Mouse (Mus musculus) liver, embryonic 18 days (tissue): ENCODE results near the gene Rras. TPM values are rescaled to one million over a fixed set of nuclear protein-coding genes. Genes with fewer than 3 reads are reported as not detected.

Source experiments
- polyA plus RNA-seq: library from polyadenylated mRNA; depleted of rRNA; stranded (reverse); fragments of >200 nt; gene quantifications from 2 replicates; pipeline ENCODE4 v1.2.3, GENCODE M21; 2012; rRNA removed

Gene Rras
- 41.8 and 53.8 TPM in 2 replicates for polyA plus RNA-seq

GRCm38 (mm10) chr7:45017242-45018061 is at the start of gene Rras:
Gene Rras (plus strand): TSS chr7:45017961.

GRCm38 (mm10) chr7:44974383-44975116 is 43.2 kb upstream of the Rras start, which contains the start of gene Cpt1c:
Gene Cpt1c (minus strand): TSS chr7:44974851.

DNA sequence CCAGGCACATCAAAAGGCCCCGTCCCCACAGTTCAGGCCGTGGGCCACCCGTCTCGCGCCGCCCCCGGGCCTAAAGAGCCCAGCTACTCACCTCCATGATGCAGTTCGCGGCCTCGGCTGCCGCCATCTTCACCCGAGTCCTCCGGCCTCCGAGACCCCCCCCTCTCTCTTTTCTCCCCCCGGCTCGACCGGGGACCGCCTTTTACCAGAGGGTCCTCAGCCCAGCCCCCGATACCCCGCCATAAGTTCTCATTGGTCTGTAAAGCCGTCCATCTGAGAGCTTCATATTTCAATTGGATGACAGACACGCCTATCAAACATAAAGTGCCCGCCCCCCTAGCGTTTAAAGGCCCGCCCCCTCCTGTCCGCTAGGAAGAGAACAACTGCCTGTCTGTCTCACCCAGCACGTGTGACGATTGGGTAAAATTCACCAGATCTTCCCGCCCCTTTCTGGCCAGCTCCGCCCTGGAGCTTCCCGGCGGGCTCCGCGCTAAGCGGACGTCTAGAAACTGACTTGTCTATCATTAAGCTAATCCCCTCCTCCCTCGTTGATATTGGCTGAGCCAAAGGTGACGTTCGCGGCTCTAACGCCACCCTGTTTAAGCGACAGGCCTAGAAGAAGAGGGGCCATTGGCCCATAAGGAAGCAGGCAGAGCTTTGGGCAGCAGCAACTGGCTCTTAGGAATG is 31.4 kb upstream of the Rras start, which contains the start of gene Prmt1:
Gene Prmt1 (minus strand): TSS at position 377 of the 687 bp plus-strand sequence.

DNA sequence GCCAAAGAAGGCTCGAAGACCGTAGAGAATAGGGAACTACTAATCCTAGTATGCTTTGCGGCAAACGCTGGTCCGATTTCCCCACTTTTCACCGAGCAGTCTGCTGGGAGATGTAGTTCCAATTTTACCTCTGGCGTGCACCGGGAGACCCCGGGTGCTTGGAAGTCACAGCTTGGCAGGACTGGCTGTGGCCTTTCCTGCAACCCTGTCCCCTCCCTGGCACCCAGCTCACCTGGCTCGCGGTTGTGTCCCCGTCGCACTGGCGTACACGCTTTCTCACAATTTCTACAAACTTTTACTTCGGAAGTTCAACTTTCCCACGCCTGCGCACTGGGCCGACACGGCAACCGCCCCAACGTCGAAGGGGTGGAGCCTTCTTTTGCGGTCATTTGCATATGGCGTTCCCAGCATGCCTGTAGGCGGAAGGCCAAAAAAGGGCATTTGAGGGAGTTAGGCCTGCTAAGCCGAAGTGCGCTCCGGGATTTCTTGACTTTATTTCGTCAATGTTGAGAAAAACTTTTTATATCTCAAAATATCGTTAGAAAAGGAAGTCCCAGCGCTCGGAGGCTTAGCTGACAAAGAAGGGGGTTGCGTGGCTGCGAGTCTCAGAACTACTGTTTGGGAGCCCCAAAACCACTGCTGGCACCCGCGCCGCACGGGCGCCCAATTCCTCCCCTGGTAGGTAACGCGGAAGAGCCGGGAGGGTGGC is 20.4 kb upstream of the Rras start, which contains the start of gene Irf3:
Gene Irf3 (plus strand): TSS at position 418 of the 709 bp plus-strand sequence.

GRCm38 (mm10) chr7:44998501-44998955 is 19.2 kb upstream of the Rras start, which contains the start of gene Bcl2l12:
Gene Bcl2l12 (minus strand): TSS chr7:44998712.

GRCm38 (mm10) chr7:45015957-45016612 is 1.7 kb upstream of the Rras start, which contains the start of gene Scaf1:
Gene Scaf1 (minus strand): TSS chr7:45016363.

DNA sequence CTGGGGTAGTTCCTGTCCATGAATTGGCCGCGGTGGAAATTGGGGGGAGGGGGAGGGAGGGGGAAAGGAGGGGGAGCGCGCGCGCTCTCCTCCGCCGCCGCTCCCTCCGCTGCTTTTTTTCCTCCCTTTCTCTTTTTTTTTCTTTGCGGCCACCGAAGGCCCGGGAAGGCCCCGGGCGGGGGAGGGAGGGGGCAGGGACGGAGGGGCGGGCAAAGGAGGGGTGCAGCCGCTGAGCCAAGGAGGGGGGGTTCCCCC is 35.0 kb downstream of the Rras start, which contains the start of gene Prr12:
Gene Prr12 (minus strand): TSS at position 20 of the 255 bp plus-strand sequence.

GRCm38 (mm10) chr7:45062239-45062835 is 44.6 kb downstream of the Rras start, which contains the start of the genes Nosip and Prrg2:
Gene Nosip (plus strand): TSS chr7:45062429.
Gene Prrg2 (minus strand): TSS chr7:45062677.

Other genes starting within 250 kb of the Rras start
- gene Nup62, start 201.9 kb upstream of the Rras start, polyA plus RNA-seq: 20.2 and 22.4 TPM in 2 replicates
- gene Il4i1, start 201.6 kb upstream of the Rras start, polyA plus RNA-seq: 0.38 TPM in 2 replicates
- 247 and 266 TPM in 2 replicates for gene Atf5, start 201.3 kb upstream of the Rras start, polyA plus RNA-seq
- 35.6 and 37.3 TPM in 2 replicates for gene Akt1s1, start 169.0 kb upstream of the Rras start, polyA plus RNA-seq
- 21.1 and 23.3 TPM in 2 replicates for gene Tbc1d17, start 168.9 kb upstream of the Rras start, polyA plus RNA-seq
- 18.0 and 24.6 TPM in 2 replicates for gene Pnkp, start 160.8 kb upstream of the Rras start, polyA plus RNA-seq
- 48.6 and 56.2 TPM in 2 replicates for gene Ptov1, start 148.2 kb upstream of the Rras start, polyA plus RNA-seq
- gene Med25, start 125.2 kb upstream of the Rras start, polyA plus RNA-seq: 26.0 and 30.9 TPM in 2 replicates
- gene Fuz, start 121.9 kb upstream of the Rras start, polyA plus RNA-seq: 6.4 and 7.8 TPM in 2 replicates
- 33.1 and 39.3 TPM in 2 replicates for gene Ap2a1, start 88.5 kb upstream of the Rras start, polyA plus RNA-seq
- 0.02 TPM in 1 of 2 replicates, not detected in the other for gene Tsks, start 74.8 kb upstream of the Rras start, polyA plus RNA-seq
- 2.3 and 2.6 TPM in 2 replicates for gene Cpt1c, start 43.1 kb upstream of the Rras start, polyA plus RNA-seq
- 105 and 112 TPM in 2 replicates for gene Prmt1, start 31.4 kb upstream of the Rras start, polyA plus RNA-seq
- 50.0 and 54.3 TPM in 2 replicates for gene Irf3, start 20.3 kb upstream of the Rras start, polyA plus RNA-seq
- gene Bcl2l12, start 19.2 kb upstream of the Rras start, polyA plus RNA-seq: 9.0 and 9.5 TPM in 2 replicates
- 13.5 and 17.4 TPM in 2 replicates for gene Scaf1, start 1.6 kb upstream of the Rras start, polyA plus RNA-seq
- 1.1 and 1.7 TPM in 2 replicates for gene Prr12, start 34.9 kb downstream of the Rras start, polyA plus RNA-seq
- 24.0 and 24.4 TPM in 2 replicates for gene Nosip, start 44.5 kb downstream of the Rras start, polyA plus RNA-seq
- 17.7 and 19.5 TPM in 2 replicates for gene Prrg2, start 44.7 kb downstream of the Rras start, polyA plus RNA-seq
- 18.6 and 20.0 TPM in 2 replicates for gene Rcn3, start 74.3 kb downstream of the Rras start, polyA plus RNA-seq
- gene Fcgrt, start 85.9 kb downstream of the Rras start, polyA plus RNA-seq: 64.9 and 71.1 TPM in 2 replicates
- 256 and 267 TPM in 2 replicates for gene Rps11, start 106.5 kb downstream of the Rras start, polyA plus RNA-seq
- 1,073 and 1,547 TPM in 2 replicates for gene Rpl13a, start 110.8 kb downstream of the Rras start, polyA plus RNA-seq
- gene Gm45713, start 118.3 kb downstream of the Rras start, polyA plus RNA-seq: 0.05 and 0.17 TPM in 2 replicates
- 7.5 and 8.3 TPM in 2 replicates for gene Flt3l, start 118.5 kb downstream of the Rras start, polyA plus RNA-seq
- 32.5 and 35.0 TPM in 2 replicates for gene Pih1d1, start 136.3 kb downstream of the Rras start, polyA plus RNA-seq
- gene Aldh16a1, start 136.6 kb downstream of the Rras start, polyA plus RNA-seq: 20.1 and 26.3 TPM in 2 replicates
- 0.01 TPM in 2 replicates for gene Slc17a7, start 146.0 kb downstream of the Rras start, polyA plus RNA-seq
- gene Gfy, start 161.6 kb downstream of the Rras start, polyA plus RNA-seq: not detected in 2 replicates
- gene Pth2, start 163.0 kb downstream of the Rras start, polyA plus RNA-seq: not detected in 2 replicates
- 0.04 and 0.05 TPM in 2 replicates for gene Ccdc155, start 186.9 kb downstream of the Rras start, polyA plus RNA-seq
- 0.42 and 0.52 TPM in 2 replicates for gene Dkkl1, start 194.2 kb downstream of the Rras start, polyA plus RNA-seq
- gene Tead2, start 197.8 kb downstream of the Rras start, polyA plus RNA-seq: 21.0 and 23.1 TPM in 2 replicates
- gene Cd37, start 221.2 kb downstream of the Rras start, polyA plus RNA-seq: 30.2 and 33.5 TPM in 2 replicates
- gene Slc6a16, start 223.1 kb downstream of the Rras start, polyA plus RNA-seq: 0.05 and 0.06 TPM in 2 replicates